Mouse (Mus musculus) adrenal gland, postnatal 25 days (tissue): ENCODE data around the gene Pth2. TPM values are rescaled to one million over a fixed set of nuclear protein-coding genes. Genes with fewer than 3 reads are reported as not detected.

ENCODE experiments used
- DNase-seq: peaks from one replicate; pipeline ENCODE4 v3.0.0; 2021; ENCODE audit warnings: mixed read lengths
- microRNA-seq, 2 experiments: library from miRNA; unstranded; fragments of <30 nt; microRNA quantifications; one replicate each; pipeline ENCODE4 v1.2.0; 2021
- total RNA-seq: library from RNA; stranded (reverse); gene quantifications from 2 replicates; pipeline ENCODE4 v1.2.3, GENCODE M21; 2021

Gene Pth2
- total RNA-seq, 1 experiment from 2014 or later, result not detected

DNA sequence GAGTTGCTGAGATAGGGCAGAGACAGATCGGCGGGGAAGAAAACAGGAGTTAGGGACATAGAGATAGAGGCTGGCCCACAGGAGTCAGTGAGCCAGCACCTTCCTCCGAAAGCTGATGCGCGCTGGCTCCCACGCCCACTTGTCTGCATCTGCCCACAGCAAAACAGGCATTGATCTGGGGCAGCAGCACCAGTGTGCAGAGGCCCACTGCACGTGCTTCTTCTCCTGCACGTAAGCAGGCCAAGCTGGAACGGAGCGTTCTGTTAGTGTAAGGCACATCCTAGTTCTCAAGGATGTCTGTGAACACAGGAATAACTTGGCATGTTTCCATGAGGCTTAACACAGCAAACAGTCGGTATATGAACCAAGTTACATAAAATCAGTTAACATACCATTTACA, 18.2 kb downstream of the Pth2 start:
- DNase-seq, result no peak

- DNase-seq, result no peak
These were observed 21.9 kb downstream of the Pth2 start for GRCm38 (mm10) chr7:45202654-45203053.

- peak; percentile 90 for DNase-seq
These were observed 23.8 kb downstream of the Pth2 start, which contains the start of gene Ccdc155 for GRCm38 (mm10) chr7:45204380-45205143. Gene Ccdc155, minus strand, starts transcription at chr7:45204892.

- no peak for DNase-seq
These were observed 27.5 kb downstream of the Pth2 start for GRCm38 (mm10) chr7:45208260-45208659.

DNA sequence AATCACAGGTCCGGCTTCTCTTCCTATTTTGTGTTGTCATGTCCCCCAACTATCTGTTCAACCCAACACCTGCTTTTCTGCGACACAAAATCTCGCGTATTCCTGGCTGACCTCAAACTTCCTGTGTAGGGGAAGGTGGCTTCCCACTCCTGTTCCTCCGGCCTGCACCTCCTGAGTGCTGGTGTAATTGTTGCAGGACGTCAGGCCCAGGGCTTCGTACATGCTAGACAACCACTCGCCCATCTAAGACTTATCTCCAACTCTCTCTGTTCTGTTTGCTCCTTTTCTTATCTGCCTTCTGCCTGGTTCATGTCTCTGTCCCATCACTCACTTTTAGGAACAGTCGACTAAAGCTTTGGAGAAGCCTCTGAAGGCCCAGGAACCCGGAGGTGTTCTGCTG, 30.3 kb downstream of the Pth2 start:
- DNase-seq, result no peak

DNA sequence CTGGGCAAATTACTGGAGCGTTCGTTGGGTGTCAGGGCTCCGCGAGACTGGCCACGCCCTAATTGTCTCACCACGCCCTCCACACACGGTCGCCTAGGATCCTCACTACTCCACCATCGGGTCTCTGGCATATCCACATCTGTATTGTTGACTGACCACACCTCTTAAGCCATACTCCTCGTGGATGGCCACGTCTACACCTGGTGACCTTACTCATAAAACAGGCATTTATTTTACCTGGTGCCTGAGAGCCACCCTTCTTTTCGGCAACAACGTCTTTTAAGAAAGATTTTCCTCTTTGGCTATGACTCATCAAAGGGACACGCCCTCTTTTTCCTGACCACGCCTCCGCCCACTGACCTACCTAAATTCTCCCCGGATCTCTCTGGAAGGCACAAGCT, 31.1 kb downstream of the Pth2 start, which contains the start of gene Dkkl1:
Gene Dkkl1, minus strand, starts transcription at position 297 of the 401 bp plus-strand sequence.
- no peak for DNase-seq

- DNase-seq, result no peak
These were observed 31.6 kb downstream of the Pth2 start for GRCm38 (mm10) chr7:45212356-45212755.

DNA sequence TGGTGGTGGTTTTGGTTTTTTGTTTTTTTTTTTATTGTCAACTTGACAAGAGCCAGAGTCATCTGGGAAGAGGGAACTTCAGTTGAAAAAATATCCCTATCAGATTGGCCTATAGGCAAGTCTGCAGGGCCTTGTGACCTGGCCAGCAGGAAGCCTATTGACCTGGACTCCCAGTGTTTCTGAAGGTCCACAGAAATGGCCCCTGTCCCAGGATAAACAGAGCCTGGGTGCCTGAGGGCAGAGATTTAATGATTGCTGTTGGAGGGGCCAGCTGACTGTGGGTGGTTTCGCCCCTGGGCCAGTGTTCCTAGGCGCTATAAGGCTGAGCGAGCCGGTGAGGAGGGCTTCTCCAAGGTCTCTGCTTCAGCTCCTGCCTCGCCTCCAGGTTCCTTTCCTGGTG, 32.9 kb downstream of the Pth2 start:
- DNase-seq, result no peak

GRCm38 (mm10) chr7:45215673-45216441, 35.1 kb downstream of the Pth2 start, which contains the start of gene Tead2:
Gene Tead2, plus strand, starts transcription at chr7:45215753.
- peak; percentile 61 for DNase-seq

DNA sequence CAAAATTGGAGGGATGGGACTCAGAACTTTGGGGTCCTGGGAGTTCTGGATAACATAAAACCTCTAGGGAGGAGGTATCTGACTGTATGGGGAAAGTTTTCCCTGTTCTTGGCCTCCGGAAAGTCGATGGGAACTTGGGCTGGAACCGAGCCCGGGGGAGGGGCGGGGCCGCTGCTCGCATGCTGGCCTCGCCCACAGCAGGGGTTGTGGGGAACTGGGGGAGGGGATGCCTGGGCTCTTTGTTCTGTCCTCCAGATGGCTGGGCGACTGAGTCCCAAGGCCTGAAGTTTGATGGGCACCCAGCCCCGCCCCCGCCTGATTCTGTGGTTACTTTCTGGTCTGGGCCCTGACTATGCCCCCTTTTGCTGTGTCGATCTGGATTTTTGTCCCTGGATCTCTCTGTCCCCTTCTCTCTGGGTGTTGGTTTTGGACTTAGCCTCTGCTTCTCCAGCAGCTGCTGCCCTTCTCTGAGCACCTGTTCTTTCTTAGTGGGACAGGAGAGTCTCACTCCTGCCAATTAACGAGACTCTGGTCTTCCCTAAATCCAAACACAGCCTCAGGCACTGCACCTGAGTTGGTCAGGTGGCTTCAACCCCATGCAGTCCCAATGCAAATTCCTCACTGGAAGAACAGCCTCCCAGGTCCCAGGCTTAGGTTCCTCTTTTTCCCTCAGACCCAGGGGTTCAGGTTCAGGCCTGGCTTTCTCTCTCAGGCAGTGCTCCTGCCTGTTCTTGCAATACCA, 35.8 kb downstream of the Pth2 start:
- peak; percentile 71 for DNase-seq

GRCm38 (mm10) chr7:45221680-45222079, 40.9 kb downstream of the Pth2 start:
- DNase-seq, result no peak

DNA sequence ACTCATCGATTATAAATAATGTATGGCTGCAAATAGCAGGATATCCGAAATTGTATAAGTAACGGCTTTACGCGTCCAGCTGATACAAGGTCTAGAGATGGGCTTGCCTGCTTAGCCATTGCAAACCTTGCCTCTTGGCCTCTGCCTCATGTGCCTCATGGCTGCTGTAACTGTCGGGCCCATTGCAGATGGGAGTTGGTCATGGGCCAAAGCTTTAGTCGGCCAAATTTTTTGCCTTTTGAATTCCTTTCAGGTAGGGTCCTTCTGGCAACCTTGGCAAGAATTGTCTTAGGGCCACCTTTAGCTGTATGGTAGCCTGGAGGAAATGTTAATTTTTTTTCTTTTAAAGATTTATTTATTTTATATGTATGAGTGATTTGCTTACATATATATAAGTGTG, 44.0 kb downstream of the Pth2 start:
- DNase-seq, result no peak

DNA sequence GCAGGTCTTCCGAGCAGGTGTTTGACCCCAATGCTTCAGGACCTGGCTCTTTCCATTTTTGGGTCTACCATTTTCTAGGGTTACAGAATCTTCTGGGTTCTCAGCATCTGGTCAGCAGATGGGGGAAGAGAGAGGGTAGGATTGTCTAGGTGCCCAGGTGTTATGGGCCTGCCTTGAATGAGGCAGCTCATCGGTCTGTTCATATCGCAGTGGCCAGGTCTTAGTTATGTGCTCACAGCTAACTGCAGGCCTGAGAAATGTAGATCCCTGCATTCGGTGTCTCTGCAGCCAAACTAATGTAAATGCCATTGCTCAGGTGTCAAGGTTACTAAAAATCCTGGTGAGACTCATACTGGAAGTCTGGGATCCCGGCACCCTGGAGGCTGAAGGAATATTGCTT, 45.6 kb downstream of the Pth2 start:
- DNase-seq, result no peak

DNA sequence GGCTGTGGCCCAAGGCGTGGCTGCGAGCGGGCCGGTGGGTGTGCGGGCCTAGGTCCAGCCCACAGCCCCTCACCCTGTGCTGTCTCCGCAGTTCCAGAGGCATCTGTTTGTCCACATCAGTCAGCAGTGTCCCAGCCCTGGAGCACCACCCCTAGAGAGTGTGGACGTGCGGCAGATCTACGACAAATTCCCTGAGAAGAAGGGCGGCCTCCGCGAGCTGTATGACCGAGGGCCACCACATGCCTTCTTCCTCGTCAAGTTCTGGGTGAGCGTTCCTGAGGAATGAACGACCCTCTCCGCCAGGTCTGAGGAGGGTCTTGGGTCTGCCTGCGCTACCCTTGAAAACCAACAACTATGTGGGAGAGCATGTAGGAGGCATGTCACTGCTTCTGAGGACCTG, 47.8 kb downstream of the Pth2 start:
- DNase-seq, result no peak

- no peak for DNase-seq
These were observed 48.3 kb downstream of the Pth2 start for GRCm38 (mm10) chr7:45229046-45229445.

DNA sequence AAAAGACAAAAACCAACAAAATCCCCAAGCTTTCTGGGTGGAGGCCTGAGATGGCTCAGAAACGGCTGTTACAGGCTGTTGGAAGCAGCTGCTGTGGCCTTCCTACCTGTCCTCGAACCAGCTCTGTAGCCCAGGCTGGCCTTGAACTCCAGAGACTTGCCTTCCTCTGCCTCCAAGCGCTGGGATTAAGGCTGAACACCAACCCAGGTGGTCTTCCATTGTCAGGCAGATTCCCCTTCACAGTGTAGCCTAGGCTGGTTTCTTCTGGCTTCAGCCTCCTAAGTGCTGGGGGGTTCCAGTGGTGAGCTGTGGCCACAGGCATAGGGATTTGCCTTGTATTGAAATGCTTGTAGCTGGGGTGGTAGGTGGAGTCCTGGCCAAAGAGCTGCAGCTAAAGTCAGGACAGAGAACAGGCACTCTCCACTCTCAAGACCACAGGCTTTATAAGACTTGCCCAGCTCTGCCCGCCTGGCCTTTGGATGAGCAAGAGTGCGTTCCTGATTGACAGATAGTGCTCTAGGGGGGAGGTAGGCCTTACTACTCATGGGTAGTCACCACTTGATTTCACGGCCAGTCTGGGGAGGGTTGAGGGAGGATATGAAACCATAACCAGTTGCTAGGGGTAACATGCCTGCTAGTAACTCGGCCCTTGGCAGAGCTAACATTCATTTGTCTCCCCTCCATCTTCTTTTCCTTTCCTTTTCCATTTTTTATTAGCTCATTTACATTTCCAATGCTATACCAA, 48.8 kb downstream of the Pth2 start:
- no peak for DNase-seq

GRCm38 (mm10) chr7:45231192-45231591, 50.4 kb downstream of the Pth2 start:
- no peak for DNase-seq

Small RNA genes within 50 kb of the gene (microRNA-seq; reads per million reads assigned to microRNA genes)
- gene Mir7055, result 0 reads per million in 2 experiments

Other genes with a start within 250 kb of the Pth2 start
- not detected in 2 replicates for gene Tsks, start 237.8 kb upstream of the Pth2 start, total RNA-seq
- 13.3 and 16.5 TPM in 2 replicates for gene Cpt1c, start 206.1 kb upstream of the Pth2 start, total RNA-seq
- 177 and 221 TPM in 2 replicates for gene Prmt1, start 194.4 kb upstream of the Pth2 start, total RNA-seq
- gene Irf3, start 183.3 kb upstream of the Pth2 start, total RNA-seq, result 138 and 151 TPM in 2 replicates
- 18.7 and 24.4 TPM in 2 replicates for gene Bcl2l12, start 182.3 kb upstream of the Pth2 start, total RNA-seq
- gene Scaf1, start 164.6 kb upstream of the Pth2 start, total RNA-seq, result 86.4 and 99.4 TPM in 2 replicates
- 94.0 and 102 TPM in 2 replicates for gene Rras, start 163.0 kb upstream of the Pth2 start, total RNA-seq
- 71.1 and 78.5 TPM in 2 replicates for gene Prr12, start 128.1 kb upstream of the Pth2 start, total RNA-seq
- 46.5 and 67.2 TPM in 2 replicates for gene Nosip, start 118.6 kb upstream of the Pth2 start, total RNA-seq
- 19.2 and 21.4 TPM in 2 replicates for gene Prrg2, start 118.3 kb upstream of the Pth2 start, total RNA-seq
- 27.7 and 33.5 TPM in 2 replicates for gene Rcn3, start 88.8 kb upstream of the Pth2 start, total RNA-seq
- gene Fcgrt, start 77.1 kb upstream of the Pth2 start, total RNA-seq, result 88.4 and 96.1 TPM in 2 replicates
- gene Rps11, start 56.6 kb upstream of the Pth2 start, total RNA-seq, result 1,211 and 1,259 TPM in 2 replicates
- gene Rpl13a, start 52.2 kb upstream of the Pth2 start, total RNA-seq, result 1,469 and 1,540 TPM in 2 replicates
- not detected in 2 replicates for gene Gm45713, start 44.8 kb upstream of the Pth2 start, total RNA-seq
- gene Flt3l, start 44.6 kb upstream of the Pth2 start, total RNA-seq, result 29.1 and 32.1 TPM in 2 replicates
- 61.7 and 74.3 TPM in 2 replicates for gene Pih1d1, start 26.7 kb upstream of the Pth2 start, total RNA-seq
- gene Aldh16a1, start 26.4 kb upstream of the Pth2 start, total RNA-seq, result 79.2 and 106 TPM in 2 replicates
- 0.15 and 0.33 TPM in 2 replicates for gene Slc17a7, start 17.0 kb upstream of the Pth2 start, total RNA-seq
- not detected in 2 replicates for gene Gfy, start 1.4 kb upstream of the Pth2 start, total RNA-seq
- 0.12 TPM in 1 of 2 replicates, not detected in the other for gene Ccdc155, start 23.9 kb downstream of the Pth2 start, total RNA-seq
- not detected in 2 replicates for gene Dkkl1, start 31.2 kb downstream of the Pth2 start, total RNA-seq
- gene Tead2, start 34.8 kb downstream of the Pth2 start, total RNA-seq, result 15.0 and 15.3 TPM in 2 replicates
- 2.7 TPM in 2 replicates for gene Cd37, start 58.1 kb downstream of the Pth2 start, total RNA-seq
- gene Slc6a16, start 60.1 kb downstream of the Pth2 start, total RNA-seq, result not detected in 2 replicates
- not detected in 2 replicates for gene Slc6a21, start 96.5 kb downstream of the Pth2 start, total RNA-seq
- gene Trpm4, start 152.8 kb downstream of the Pth2 start, total RNA-seq, result 9.3 and 14.2 TPM in 2 replicates
- gene Hrc, start 154.3 kb downstream of the Pth2 start, total RNA-seq, result 0.18 TPM in 1 of 2 replicates, not detected in the other
- gene Ppfia3, start 186.0 kb downstream of the Pth2 start, total RNA-seq, result 1.9 and 2.9 TPM in 2 replicates
- 8.7 TPM in 1 of 2 replicates, not detected in the other for gene Lin7b, start 189.6 kb downstream of the Pth2 start, total RNA-seq
- 361 and 425 TPM in 2 replicates for gene Snrnp70, start 214.7 kb downstream of the Pth2 start, total RNA-seq
- gene Kcna7, start 224.7 kb downstream of the Pth2 start, total RNA-seq, result not detected in 2 replicates
- gene Ntf5, start 232.7 kb downstream of the Pth2 start, total RNA-seq, result not detected in 2 replicates
- not detected in 2 replicates for gene Lhb, start 239.8 kb downstream of the Pth2 start, total RNA-seq